Mouse (Mus musculus): Measurements from ENCODE around the gene Ptpn14.

- TF ChIP-seq POLR2A (IDR thresholded peaks at IDR 0.05; ENCODE audit: control insufficient read depth, extremely low read depth, insufficient read depth, low read length, poor library complexity) (no peak), CTCF (IDR thresholded peaks at IDR 0.05; ENCODE audit: borderline replicate concordance, control insufficient read depth, extremely low read depth, insufficient read depth, low read length, poor library complexity) (0 out of 2 replicates have a peak, but pooled peaks have one; percentile 41)
These were observed at the start of gene Ptpn14 for GRCm38 (mm10) chr1:189727884-189728783.

Measured in thymus, adult 2 months (tissue).